Mouse (Mus musculus) heart, postnatal 0 days (tissue): ENCODE data around the gene Rmdn2. TPM values are rescaled to one million over a fixed set of nuclear protein-coding genes. Genes with fewer than 3 reads are reported as not detected.

Experiments used
- ATAC-seq: fragments of 200-750 bp; cut with Nextera tagmentation; 2 replicates; pipeline ENCODE4 v1.8.0; 2017; ENCODE audit warnings: low read depth, moderate number of reproducible peaks, moderate library complexity; ENCODE audit not compliant: insufficient read depth
- DNase-seq: peaks from one replicate; pipeline ENCODE4 v3.0.0-alpha.2; 2016; ENCODE audit warnings: low spot score
- H3K27ac ChIP-seq: fragments of 300-500 bp; sonication (generic); 2 replicates; pipeline ENCODE4 v1.5.1; 2014; ENCODE audit warnings: low read depth, mild to moderate bottlenecking
- H3K27me3 ChIP-seq: fragments of 300-500 bp; sonication (generic); 2 replicates; pipeline ENCODE4 v1.6.1; 2014; ENCODE audit warnings: low read length, mixed read lengths; ENCODE audit not compliant: control insufficient read depth, insufficient read depth
- H3K36me3 ChIP-seq: fragments of 300-500 bp; sonication (generic); replicated peaks from 2 replicates; pipeline ENCODE4 v1.6.1; 2014; ENCODE audit warnings: low read length, mixed read lengths; ENCODE audit not compliant: control insufficient read depth, insufficient read depth
- H3K4me1 ChIP-seq: fragments of 300-500 bp; sonication (generic); 2 replicates; pipeline ENCODE4 v1.6.1; 2014; ENCODE audit warnings: antibody characterized with exemption; ENCODE audit not compliant: control insufficient read depth, insufficient read depth
- H3K4me2 ChIP-seq: fragments of 300-500 bp; sonication (generic); 2 replicates; pipeline ENCODE4 v1.6.1; 2014; ENCODE audit warnings: low read depth, mild to moderate bottlenecking, low read length, moderate library complexity
- H3K4me3 ChIP-seq: fragments of 300-500 bp; sonication (generic); 2 replicates; pipeline ENCODE4 v1.5.1; 2014; ENCODE audit warnings: low read depth, low read length
- H3K9ac ChIP-seq: fragments of 300-500 bp; sonication (generic); replicated peaks from 2 replicates; pipeline ENCODE4 v1.6.1; 2014; ENCODE audit warnings: low read depth, low read length, mixed read lengths
- H3K9me3 ChIP-seq: fragments of 300-500 bp; sonication (generic); replicated peaks from 2 replicates; pipeline ENCODE4 v1.6.1; 2016; ENCODE audit warnings: low read length; ENCODE audit not compliant: control insufficient read depth
- CTCF ChIP-seq: IDR thresholded peaks from 2 replicates; pipeline ENCODE4 v1.5.1; 2016; ENCODE audit warnings: antibody characterized with exemption, control low read depth, low read depth
- EP300 ChIP-seq: IDR thresholded peaks from 2 replicates; pipeline ENCODE4 v1.6.1; 2016; ENCODE audit warnings: antibody characterized with exemption, low read depth
- WGBS: fragments of 180-500 bp; shearing (Covaris S2); extraction: QIAGEN DNeasy Blood & Tissue Kit; methylation state at CpG from one replicate; pipeline ENCODE4 v1.1.7; 2014; 5-methylcytosine and 5-hydroxymethylcytosine counted together
- polyA plus RNA-seq: library from polyadenylated mRNA; unstranded; fragments of >200 nt; fragmentation: Nextera tagmentation; extraction: Ambion mirVana; gene quantifications from 2 replicates; pipeline ENCODE4 v1.2.1, GENCODE M21; 2015
- total RNA-seq: library from RNA; depleted of rRNA; stranded (reverse); fragments of >200 nt; gene quantifications from 2 replicates; pipeline ENCODE4 v1.2.3, GENCODE M21; 2014; ENCODE audit warnings: low replicate concordance

Gene Rmdn2
- total and polyA plus RNA-seq, 2 experiments from 2014 or later: 3.0 to 11.4 TPM

DNA sequence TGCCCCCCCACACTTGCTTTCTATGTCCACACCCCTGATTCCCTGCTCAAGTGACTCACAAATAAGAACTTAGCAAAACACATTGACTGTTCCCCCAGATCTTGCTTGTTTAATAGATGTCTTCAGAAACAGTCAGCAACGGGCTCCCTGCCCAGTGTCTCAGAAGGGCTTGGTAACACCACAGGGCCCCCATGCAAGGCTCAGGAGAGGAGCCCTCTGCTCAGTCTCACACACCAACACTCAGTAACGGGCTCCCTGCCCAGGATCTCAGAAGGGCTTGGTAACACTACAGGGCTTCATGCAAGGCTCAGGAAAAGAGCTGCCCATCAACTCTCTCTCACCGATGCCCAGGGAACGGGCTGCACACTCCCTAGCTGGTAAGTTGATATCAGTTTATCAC, 83.4 kb downstream of the Rmdn2 start:
- no peak overlapping the region for H3K4me2 ChIP-seq
- no peak for ATAC-seq
- H3K36me3 ChIP-seq: no peaks in the 10 kb centered on the region

DNA sequence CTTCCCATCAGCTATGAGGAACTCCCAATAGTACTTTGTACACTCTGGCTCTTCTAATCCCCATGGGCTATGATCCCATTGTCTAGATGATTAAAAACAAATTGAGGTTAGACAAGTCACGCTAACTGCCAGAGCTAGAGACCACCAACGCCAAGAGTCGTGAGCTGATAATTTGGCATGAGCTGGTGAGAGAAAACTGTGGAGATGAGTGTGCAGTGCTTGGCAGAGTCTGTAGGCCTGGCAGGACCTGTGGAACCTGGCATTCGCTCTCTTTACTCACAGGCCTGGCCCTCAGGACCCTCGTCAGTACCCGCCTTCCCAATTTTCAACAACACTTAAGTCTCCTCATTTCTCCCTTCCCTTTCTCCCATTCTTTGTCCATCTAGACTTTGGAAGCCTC, 83.9 kb downstream of the Rmdn2 start:
- no peaks in the 10 kb centered on the region for H3K4me1 ChIP-seq
- WGBS: 75% methylated on average over 6 of the region's 6 CpGs
- no peak overlapping the region for H3K27ac ChIP-seq
- DNase-seq: no peak
- no peaks in the 10 kb centered on the region for H3K27me3 ChIP-seq
- no peak overlapping the region for H3K9ac ChIP-seq
- H3K36me3 ChIP-seq: no peaks in the 10 kb centered on the region
- ATAC-seq: no peak
- no peak overlapping the region for H3K4me3 ChIP-seq
- no peak overlapping the region for H3K4me2 ChIP-seq
- TF ChIP-seq EP300: no peak
- TF ChIP-seq CTCF: no peak
- H3K9me3 ChIP-seq: no peaks in the 10 kb centered on the region

More for the DNA sequence above, 83.4 kb downstream of the Rmdn2 start:
- TF ChIP-seq CTCF (no peak), EP300 (no peak)
- H3K4me3 ChIP-seq: no peak overlapping the region
- H3K9me3 ChIP-seq: no peaks in the 10 kb centered on the region
- no peak overlapping the region for H3K27ac ChIP-seq
- no peak for DNase-seq
- no peaks in the 10 kb centered on the region for H3K27me3 ChIP-seq
- H3K9ac ChIP-seq: no peak overlapping the region
- H3K4me1 ChIP-seq: no peaks in the 10 kb centered on the region
- 66% methylated on average over 4 of the region's 4 CpGs for WGBS

DNA sequence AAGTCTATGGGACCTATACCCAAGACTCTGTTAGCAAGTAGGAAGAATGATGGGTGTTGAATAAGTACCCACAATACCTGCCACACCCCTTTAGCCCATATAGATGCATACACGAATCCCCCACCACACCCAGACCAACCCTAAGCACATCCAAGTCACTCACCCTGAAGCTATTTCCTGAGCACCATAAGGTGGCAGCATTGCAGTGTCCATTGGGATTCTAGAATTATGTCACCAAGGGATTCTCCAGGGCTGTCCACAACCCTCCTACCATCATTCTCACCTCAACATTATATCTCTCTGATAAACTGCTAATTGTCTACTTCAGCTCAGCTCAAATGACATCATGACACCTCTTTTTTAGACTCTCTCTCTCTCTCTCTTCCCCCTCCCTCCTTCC, 87.5 kb downstream of the Rmdn2 start:
- no peak overlapping the region for H3K4me2 ChIP-seq
- DNase-seq: no peak
- H3K27ac ChIP-seq: no peak overlapping the region
- TF ChIP-seq EP300 (no peak), CTCF (peak; percentile 68)
- WGBS: 35% methylated on average over 1 of the region's 1 CpGs
- peak; percentile 51; the same call in 1 of the 2 replicates for ATAC-seq
- no peak overlapping the region for H3K4me3 ChIP-seq
- no peaks in the 10 kb centered on the region for H3K36me3 ChIP-seq
- no peaks in the 10 kb centered on the region for H3K4me1 ChIP-seq
- no peak overlapping the region for H3K9ac ChIP-seq
- H3K27me3 ChIP-seq: no peaks in the 10 kb centered on the region
- H3K9me3 ChIP-seq: no peaks in the 10 kb centered on the region

DNA sequence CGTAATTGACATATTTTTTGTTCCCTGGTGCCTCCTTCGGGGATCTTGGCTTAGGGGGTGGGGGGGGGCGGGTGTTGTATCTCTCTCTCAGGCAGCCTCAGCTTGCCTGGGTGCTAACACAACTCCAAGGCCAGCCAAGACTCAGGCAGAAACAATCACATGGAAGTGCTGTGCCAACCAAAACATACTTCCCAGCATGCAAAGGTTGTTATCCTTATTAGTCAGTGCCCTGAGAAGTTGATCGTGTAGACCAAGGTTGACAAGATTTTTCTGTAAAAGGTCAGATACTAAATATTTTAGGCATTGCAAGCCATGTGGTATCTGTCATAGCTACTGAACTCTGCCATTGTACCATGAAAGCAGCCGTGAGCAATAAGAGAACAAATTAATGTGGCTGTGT, 89.2 kb downstream of the Rmdn2 start:
- 64% methylated on average over 5 of the region's 5 CpGs for WGBS
- ATAC-seq: no peak

DNA sequence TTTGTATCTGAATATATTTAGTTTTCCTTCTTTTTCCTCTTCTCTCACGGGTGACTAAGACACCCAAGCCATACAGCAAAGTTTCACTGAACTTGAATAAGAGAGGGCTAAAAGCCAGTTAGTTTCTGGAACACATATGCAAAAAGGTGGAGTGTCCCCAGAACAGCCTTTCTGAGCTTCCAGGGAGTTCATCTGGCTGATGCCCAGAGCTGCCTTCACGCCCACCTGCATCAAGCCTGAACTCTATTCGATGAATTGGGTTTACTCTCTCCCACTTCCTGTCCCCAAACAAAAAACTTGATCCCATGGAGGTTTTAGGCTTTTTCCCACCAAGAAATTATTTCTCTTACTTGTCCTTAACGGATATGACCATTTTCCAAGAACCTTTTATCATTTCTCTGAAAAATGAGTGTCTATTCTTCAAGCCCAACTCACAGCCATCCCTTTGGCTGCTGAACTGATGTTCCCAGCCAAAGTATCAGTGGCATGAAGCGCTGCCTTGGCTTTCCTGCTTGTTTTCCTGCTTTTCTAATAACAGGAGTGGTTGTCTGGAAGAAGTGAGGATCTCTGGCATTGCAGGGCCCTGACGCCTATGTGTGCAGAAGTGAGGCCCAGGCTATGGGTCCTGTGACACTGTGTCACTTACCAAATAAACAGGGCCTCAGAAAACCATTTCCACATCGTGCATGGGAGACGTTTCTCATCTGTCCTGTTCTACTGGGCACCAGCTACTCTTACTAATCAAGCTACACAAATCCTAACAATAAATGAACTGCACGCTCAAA, 94.2 kb downstream of the Rmdn2 start:
- Histone ChIP-seq H3K4me2 (no peak overlapping the region), H3K9ac (no peak overlapping the region), H3K27ac (no peak overlapping the region), H3K9me3 (no peaks in the 10 kb centered on the region), H3K4me1 (no peaks in the 10 kb centered on the region), H3K4me3 (no peak overlapping the region), H3K27me3 (peaks cover 14% of the 10 kb centered on the region; the same call in 1 of the 2 replicates), H3K36me3 (no peaks in the 10 kb centered on the region)
- ATAC-seq: no peak
- TF ChIP-seq EP300 (no peak), CTCF (no peak)
- 59% methylated on average over 9 of the region's 9 CpGs for WGBS
- no peak for DNase-seq

More for the DNA sequence above, 89.2 kb downstream of the Rmdn2 start:
- no peak for TF ChIP-seq CTCF
- TF ChIP-seq EP300: no peak
- no peaks in the 10 kb centered on the region for H3K4me1 ChIP-seq
- no peaks in the 10 kb centered on the region for H3K27me3 ChIP-seq
- no peaks in the 10 kb centered on the region for H3K9me3 ChIP-seq
- H3K4me2 ChIP-seq: no peak overlapping the region
- no peak for DNase-seq
- H3K9ac ChIP-seq: no peak overlapping the region
- H3K36me3 ChIP-seq: no peaks in the 10 kb centered on the region
- no peak overlapping the region for H3K4me3 ChIP-seq
- no peak overlapping the region for H3K27ac ChIP-seq

DNA sequence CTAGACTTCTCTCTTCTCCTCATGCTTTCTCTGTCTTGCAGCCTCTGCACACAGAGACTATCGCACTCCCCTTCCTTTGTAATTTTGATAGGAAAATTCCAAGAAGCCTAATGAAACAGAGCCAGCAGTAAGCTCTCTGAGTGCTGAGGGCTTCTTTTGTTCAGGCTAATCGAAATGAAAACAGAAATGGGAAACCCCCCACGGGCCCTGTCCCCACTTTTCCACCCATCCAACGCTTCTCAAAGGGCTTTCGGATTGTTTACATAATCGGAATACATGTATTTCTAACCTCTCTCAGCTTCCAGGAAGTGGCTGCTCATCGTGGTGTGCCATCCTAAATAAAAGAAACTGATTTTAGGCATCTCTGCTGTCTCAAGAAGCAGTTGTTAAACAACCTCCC, 96.5 kb downstream of the Rmdn2 start:
- 29% methylated on average over 7 of the region's 7 CpGs for WGBS
- no peak overlapping the region for H3K4me3 ChIP-seq
- peaks cover 36% of the 10 kb centered on the region for H3K27me3 ChIP-seq
- no peak overlapping the region for H3K4me2 ChIP-seq
- H3K9ac ChIP-seq: no peak overlapping the region
- H3K36me3 ChIP-seq: no peaks in the 10 kb centered on the region
- ATAC-seq (no peak), DNase-seq (no peak)
- H3K27ac ChIP-seq: no peak overlapping the region
- TF ChIP-seq EP300 (no peak), CTCF (no peak)
- H3K4me1 ChIP-seq: no peaks in the 10 kb centered on the region; the same call in 1 of the 2 replicates
- no peaks in the 10 kb centered on the region for H3K9me3 ChIP-seq
